11 mouse cellular contexts compared by ENCODE assay signal in the genomic region with DNA sequence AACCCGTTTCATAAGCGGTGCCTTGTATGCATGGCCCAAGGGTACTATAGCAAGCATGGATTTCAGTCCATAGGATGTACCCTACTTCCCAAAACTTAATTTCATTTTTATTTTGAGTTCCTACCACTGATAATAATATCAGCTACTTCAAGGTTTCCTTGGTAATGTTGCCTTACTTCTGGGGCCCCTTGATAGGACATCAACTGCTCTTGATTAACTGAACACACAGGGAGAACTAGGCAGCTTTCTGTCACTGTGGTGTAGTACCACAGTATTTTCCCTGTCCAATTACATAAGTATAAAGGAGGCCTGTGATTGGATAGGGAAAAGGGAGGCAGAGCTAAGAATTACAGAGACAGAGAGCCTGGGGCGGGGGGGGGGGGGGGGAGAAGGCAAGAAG. TPM values are rescaled to one million over a fixed set of nuclear protein-coding genes. Genes with fewer than 3 reads are reported as not detected.
DNase-seq lines count a peak whose midpoint lies in the region; ATAC-seq and TF ChIP-seq lines count a peak whose summit lies in the region.
"Had no signal": no experiment of that assay in that cellular context is flagged by ENCODE, and none has a peak within 500 bp of the region (broad histone marks: within the 10 kb centered on the region; RNA-seq: fewer than 3 reads in every experiment).

No protein-coding gene starts in this region.

- no peak overlapping the region for H3K4me2 ChIP-seq in kidney, postnatal 0 days (ENCODE audit: low read length)
- H3K4me2 ChIP-seq in embryonic facial prominence, embryonic 13.5 days: no peak overlapping the region
- H3K4me2 ChIP-seq in forebrain, embryonic 14.5 days (ENCODE audit: low read length): peak overlapping the region; percentile 23
- no peak overlapping the region for H3K4me2 ChIP-seq in midbrain, embryonic 11.5 days

- no peak for ATAC-seq in kidney, postnatal 0 days (replicated peaks; ENCODE audit: low FRiP score, low read depth)
- ATAC-seq in embryonic facial prominence, embryonic 13.5 days (ENCODE audit: insufficient number of reproducible peaks, insufficient read depth, low FRiP score, low TSS enrichment, low read depth): no peak
- ATAC-seq in forebrain, embryonic 14.5 days: no peak
- ATAC-seq in midbrain, embryonic 11.5 days (ENCODE audit: low FRiP score): no peak

- H3K4me3 ChIP-seq in kidney, postnatal 0 days (replicated peaks; ENCODE audit: low read depth, low read length): no peak overlapping the region
- no peak overlapping the region for H3K4me3 ChIP-seq in kidney, adult 2 months (ENCODE audit: insufficient read depth, low read depth, low read length)
- H3K4me3 ChIP-seq in embryonic facial prominence, embryonic 13.5 days: no peak overlapping the region
- H3K4me3 ChIP-seq in forebrain, embryonic 14.5 days (ENCODE audit: low read depth, low read length): no peak overlapping the region
- no peak overlapping the region for H3K4me3 ChIP-seq in midbrain, embryonic 11.5 days (ENCODE audit: low read depth, low read length)

- DNase-seq in kidney, postnatal 0 days (ENCODE audit: low spot score): no peak
- DNase-seq in kidney, adult 2 months: no peak
- DNase-seq in forebrain, embryonic 14.5 days (ENCODE audit: low spot score): no peak
- no peak for DNase-seq in midbrain, embryonic 11.5 days (ENCODE audit: low spot score, missing footprints)
- DNase-seq in retina, embryonic 14.5 days (ENCODE audit: low spot score): no peak
- DNase-seq in urinary bladder, postnatal 36 days (ENCODE audit: low spot score in 2 of 2): no peak
- no peak for DNase-seq in retina, postnatal 1 day
- DNase-seq: gastrocnemius, postnatal 25 days had no signal

- H3K4me1 ChIP-seq in kidney, postnatal 0 days (replicated peaks; ENCODE audit: insufficient read depth, low read length): peaks cover 6% of the 10 kb centered on the region
- H3K4me1 ChIP-seq in kidney, adult 2 months (ENCODE audit: control insufficient read depth, insufficient read depth, low read length): peaks cover 6% of the 10 kb centered on the region
- peaks cover 23% of the 10 kb centered on the region for H3K4me1 ChIP-seq in embryonic facial prominence, embryonic 13.5 days
- peaks cover 36% of the 10 kb centered on the region for H3K4me1 ChIP-seq in forebrain, embryonic 14.5 days (ENCODE audit: control insufficient read depth, insufficient read depth, low read length)
- peaks cover 14% of the 10 kb centered on the region for H3K4me1 ChIP-seq in midbrain, embryonic 11.5 days (ENCODE audit: control insufficient read depth, insufficient read depth, low read length)

- H3K36me3 ChIP-seq in kidney, postnatal 0 days (ENCODE audit: insufficient read depth, low read length): no peaks in the 10 kb centered on the region
- no peaks in the 10 kb centered on the region for H3K36me3 ChIP-seq in kidney, adult 2 months (ENCODE audit: control insufficient read depth, insufficient read depth, low read length)
- H3K36me3 ChIP-seq in embryonic facial prominence, embryonic 13.5 days: no peaks in the 10 kb centered on the region
- no peaks in the 10 kb centered on the region for H3K36me3 ChIP-seq in forebrain, embryonic 14.5 days (ENCODE audit: control insufficient read depth, insufficient read depth, low read length)
- no peaks in the 10 kb centered on the region for H3K36me3 ChIP-seq in midbrain, embryonic 11.5 days (ENCODE audit: control insufficient read depth, insufficient read depth, low read length)
- H3K36me3 ChIP-seq: embryonic facial prominence, embryonic 15.5 days had no signal

- H3K9me3 ChIP-seq in kidney, postnatal 0 days (replicated peaks; ENCODE audit: low read length): no peaks in the 10 kb centered on the region
- no peaks in the 10 kb centered on the region for H3K9me3 ChIP-seq in embryonic facial prominence, embryonic 13.5 days
- no peaks in the 10 kb centered on the region for H3K9me3 ChIP-seq in forebrain, embryonic 14.5 days (replicated peaks; ENCODE audit: control insufficient read depth, low read length)
- H3K9me3 ChIP-seq in midbrain, embryonic 11.5 days (ENCODE audit: control insufficient read depth, low read length): no peaks in the 10 kb centered on the region
- H3K9me3 ChIP-seq: embryonic facial prominence, embryonic 15.5 days had no signal

- H3K27me3 ChIP-seq in kidney, postnatal 0 days (ENCODE audit: insufficient read depth, low read length): no peaks in the 10 kb centered on the region
- no peaks in the 10 kb centered on the region for H3K27me3 ChIP-seq in kidney, adult 2 months (replicated peaks; ENCODE audit: control insufficient read depth, insufficient read depth, low read length)
- no peaks in the 10 kb centered on the region for H3K27me3 ChIP-seq in embryonic facial prominence, embryonic 13.5 days
- H3K27me3 ChIP-seq in forebrain, embryonic 14.5 days (replicated peaks; ENCODE audit: control insufficient read depth, insufficient read depth, low read length): no peaks in the 10 kb centered on the region
- no peaks in the 10 kb centered on the region; the same call in 1 of the 2 replicates for H3K27me3 ChIP-seq in midbrain, embryonic 11.5 days (ENCODE audit: control insufficient read depth, insufficient read depth, low read length)
- H3K27me3 ChIP-seq: embryonic facial prominence, embryonic 15.5 days had no signal

- no peak for TF ChIP-seq POLR2A in kidney, adult 2 months (IDR thresholded peaks at IDR 0.05; ENCODE audit: low read depth, low read length)

- no peak overlapping the region for H3K9ac ChIP-seq in kidney, postnatal 0 days (ENCODE audit: low read depth, low read length)
- no peak overlapping the region for H3K9ac ChIP-seq in embryonic facial prominence, embryonic 13.5 days
- H3K9ac ChIP-seq in forebrain, embryonic 14.5 days (ENCODE audit: low read length): no peak overlapping the region
- H3K9ac ChIP-seq in midbrain, embryonic 11.5 days (ENCODE audit: low read length): no peak overlapping the region
- H3K9ac ChIP-seq: embryonic facial prominence, embryonic 15.5 days had no signal

- TF ChIP-seq CTCF in kidney, postnatal 0 days (IDR thresholded peaks at IDR 0.05; ENCODE audit: low read depth): no peak
- TF ChIP-seq CTCF in kidney, adult 2 months (conservative IDR thresholded peaks at IDR 0.05; ENCODE audit: insufficient read depth, insufficient read length, low read depth, low read length): no peak

- 58% methylated on average over 3 of the region's 3 CpGs for WGBS in kidney, postnatal 0 days
- WGBS in kidney, adult 2 months: 69% methylated on average over 3 of the region's 3 CpGs
- WGBS in embryonic facial prominence, embryonic 13.5 days: 48% methylated on average over 3 of the region's 3 CpGs
- WGBS in forebrain, embryonic 14.5 days: 20% methylated on average over 3 of the region's 3 CpGs
- WGBS in midbrain, embryonic 11.5 days: 66% methylated on average over 3 of the region's 3 CpGs

- 0 out of 2 replicates have a peak overlapping the region, but pooled peaks have one; percentile 13 for H3K27ac ChIP-seq in kidney, postnatal 0 days
- no peak overlapping the region for H3K27ac ChIP-seq in kidney, adult 2 months (ENCODE audit: insufficient read depth, low read depth, low read length)
- peak overlapping the region; percentile 74; the same call in 1 of the 2 replicates for H3K27ac ChIP-seq in embryonic facial prominence, embryonic 13.5 days
- peak overlapping the region; percentile 72 for H3K27ac ChIP-seq in forebrain, embryonic 14.5 days (ENCODE audit: low read depth, low read length)
- 0 out of 2 replicates have a peak overlapping the region, but pooled peaks have one; percentile 3 for H3K27ac ChIP-seq in midbrain, embryonic 11.5 days (ENCODE audit: low read depth, low read length)
- H3K27ac ChIP-seq: macrophage had no signal

RNA-seq across cellular contexts. Expression of gene Wdr95, which starts 13.6 kb away (rescaled TPM):
- polyA plus RNA-seq in kidney, postnatal 0 days (2015; fragmentation: Nextera tagmentation; extraction: Ambion mirVana): 0.05 TPM in 1 of 2 replicates, not detected in the other
- polyA plus RNA-seq in kidney, adult 2 months (2012; rRNA removed): 0.03 TPM in 1 of 2 replicates, not detected in the other
- polyA plus RNA-seq in embryonic facial prominence, embryonic 13.5 days (2015; fragmentation: Nextera tagmentation; extraction: Ambion mirVana): 0.24 TPM in 1 of 2 replicates, not detected in the other
- 0.69 and 1.2 TPM in 2 replicates for polyA plus RNA-seq in forebrain, embryonic 14.5 days (2014; fragmentation: Nextera tagmentation; extraction: Ambion mirVana)
- polyA plus RNA-seq in midbrain, embryonic 11.5 days (2014; fragmentation: Nextera tagmentation; extraction: Ambion mirVana): 0.08 and 0.33 TPM in 2 replicates
- polyA plus RNA-seq: macrophage had no signal
